21 mouse cellular contexts compared by ENCODE assay signal in genomic region chr16:37874501-37875235, GRCm38 (mm10). TPM values are rescaled to one million over a fixed set of nuclear protein-coding genes. Genes with fewer than 3 reads are reported as not detected.
A peak's percentile ranks its signal among the peaks of the same experiment; 100 is the strongest.
DNase-seq lines count a peak whose midpoint lies in the region; ATAC-seq and TF ChIP-seq lines count a peak whose summit lies in the region.
"Had no signal": no experiment of that assay in that cellular context is flagged by ENCODE, and none has a peak within 500 bp of the region (broad histone marks: within the 10 kb centered on the region; RNA-seq: fewer than 3 reads in every experiment).

No protein-coding gene starts in this region.

- 77% methylated on average over 4 of the region's 4 CpGs for WGBS in forebrain, postnatal 0 days
- 79% methylated on average over 4 of the region's 4 CpGs for WGBS in forebrain, embryonic 14.5 days
- 79% methylated on average over 4 of the region's 4 CpGs for WGBS in lung, embryonic 15.5 days

- TF ChIP-seq CTCF in forebrain, postnatal 0 days (IDR thresholded peaks at IDR 0.05; ENCODE audit: low read depth), result no peak
- TF ChIP-seq CTCF in layer of hippocampus, adult 2 months (conservative IDR thresholded peaks at IDR 0.05), result no peak

- no peak overlapping the region for H3K4me2 ChIP-seq in forebrain, postnatal 0 days (ENCODE audit: low read depth)
- H3K4me2 ChIP-seq in forebrain, embryonic 14.5 days (ENCODE audit: low read length), result no peak overlapping the region
- no peak overlapping the region for H3K4me2 ChIP-seq in lung, embryonic 15.5 days
- H3K4me2 ChIP-seq: embryonic facial prominence, embryonic 15.5 days; limb, embryonic 13.5 days; liver, embryonic 15.5 days had no signal

- H3K27ac ChIP-seq in forebrain, postnatal 0 days (ENCODE audit: low read depth, low read length), result no peak overlapping the region
- H3K27ac ChIP-seq in forebrain, embryonic 14.5 days (ENCODE audit: low read depth, low read length), result no peak overlapping the region
- 0 out of 2 replicates have a peak overlapping the region, but pooled peaks have one; percentile 3 for H3K27ac ChIP-seq in layer of hippocampus, adult 2 months
- peak overlapping the region; percentile 16; the same call in 1 of the 2 replicates for H3K27ac ChIP-seq in lung, embryonic 15.5 days
- H3K27ac ChIP-seq: embryonic facial prominence, embryonic 15.5 days; hindbrain, postnatal 0 days; limb, embryonic 13.5 days; liver, embryonic 15.5 days had no signal

- no peaks in the 10 kb centered on the region for H3K9me3 ChIP-seq in forebrain, postnatal 0 days (ENCODE audit: low read length)
- no peaks in the 10 kb centered on the region for H3K9me3 ChIP-seq in forebrain, embryonic 14.5 days (replicated peaks; ENCODE audit: control insufficient read depth, low read length)
- H3K9me3 ChIP-seq in lung, embryonic 15.5 days, result no peaks in the 10 kb centered on the region
- no peaks in the 10 kb centered on the region for H3K9me3 ChIP-seq in megakaryocyte, embryonic 14.5 days
- H3K9me3 ChIP-seq: embryonic facial prominence, embryonic 15.5 days; G1E; limb, embryonic 13.5 days; liver, embryonic 15.5 days had no signal

- H3K27me3 ChIP-seq in forebrain, postnatal 0 days (ENCODE audit: insufficient read depth, low read length), result no peaks in the 10 kb centered on the region
- H3K27me3 ChIP-seq in forebrain, embryonic 14.5 days (replicated peaks; ENCODE audit: control insufficient read depth, insufficient read depth, low read length), result no peaks in the 10 kb centered on the region
- H3K27me3 ChIP-seq in lung, embryonic 15.5 days, result no peaks in the 10 kb centered on the region
- H3K27me3 ChIP-seq in megakaryocyte, embryonic 14.5 days (replicated peaks), result no peaks in the 10 kb centered on the region
- H3K27me3 ChIP-seq: embryonic facial prominence, embryonic 15.5 days; limb, embryonic 13.5 days; liver, embryonic 15.5 days had no signal

- H3K4me1 ChIP-seq in forebrain, postnatal 0 days (ENCODE audit: insufficient read depth), result peaks cover 21% of the 10 kb centered on the region
- H3K4me1 ChIP-seq in forebrain, embryonic 14.5 days (ENCODE audit: control insufficient read depth, insufficient read depth, low read length), result peaks cover 21% of the 10 kb centered on the region
- H3K4me1 ChIP-seq in lung, embryonic 15.5 days, result peaks cover 22% of the 10 kb centered on the region
- H3K4me1 ChIP-seq in megakaryocyte, embryonic 14.5 days, result peaks cover 48% of the 10 kb centered on the region

- ATAC-seq in forebrain, postnatal 0 days, result peak; percentile 25; the same call in 1 of the 2 replicates
- ATAC-seq in forebrain, embryonic 14.5 days, result no peak
- no peak for ATAC-seq in lung, embryonic 15.5 days (ENCODE audit: borderline replicate concordance, extremely low read depth, low FRiP score, low TSS enrichment)
- ATAC-seq: hindbrain, postnatal 0 days; intestine, postnatal 0 days had no signal

- DNase-seq in forebrain, postnatal 0 days, result no peak
- no peak for DNase-seq in forebrain, embryonic 14.5 days (ENCODE audit: low spot score)
- DNase-seq in layer of hippocampus, adult 2 months (ENCODE audit: low spot score in 2 of 2), result no peak
- DNase-seq in layer of hippocampus, postnatal 25 days (ENCODE audit: extremely low spot score in 1 of 2, low spot score in 1 of 2), result no peak
- no peak for DNase-seq in adrenal gland, postnatal 14 days
- DNase-seq in ovary, postnatal 14 days (ENCODE audit: low spot score), result no peak
- DNase-seq: cerebellum, postnatal 10 days; embryo, embryonic 11 days; gastrocnemius, postnatal 10 days; heart, postnatal 14 days; midbrain, embryonic 14.5 days had no signal

- peaks cover 17% of the 10 kb centered on the region; the same call in 1 of the 2 replicates for H3K36me3 ChIP-seq in forebrain, postnatal 0 days (ENCODE audit: insufficient read depth)
- H3K36me3 ChIP-seq in forebrain, embryonic 14.5 days (ENCODE audit: control insufficient read depth, insufficient read depth, low read length), result peaks cover 25% of the 10 kb centered on the region
- H3K36me3 ChIP-seq in lung, embryonic 15.5 days, result peaks cover 17% of the 10 kb centered on the region
- peaks cover 70% of the 10 kb centered on the region for H3K36me3 ChIP-seq in megakaryocyte, embryonic 14.5 days (replicated peaks; ENCODE audit: low read length)

- H3K4me3 ChIP-seq in forebrain, postnatal 0 days (ENCODE audit: low read depth, low read length), result no peak overlapping the region
- H3K4me3 ChIP-seq in forebrain, embryonic 14.5 days (ENCODE audit: low read depth, low read length), result no peak overlapping the region
- no peak overlapping the region for H3K4me3 ChIP-seq in layer of hippocampus, adult 2 months
- H3K4me3 ChIP-seq in lung, embryonic 15.5 days, result no peak overlapping the region
- peak overlapping the region; percentile 59 for H3K4me3 ChIP-seq in megakaryocyte, embryonic 14.5 days (replicated peaks)
- H3K4me3 ChIP-seq: embryonic facial prominence, embryonic 15.5 days; limb, embryonic 13.5 days; liver, embryonic 15.5 days; myocyte had no signal

- H3K9ac ChIP-seq in forebrain, postnatal 0 days, result no peak overlapping the region
- H3K9ac ChIP-seq in forebrain, embryonic 14.5 days (ENCODE audit: low read length), result no peak overlapping the region
- H3K9ac ChIP-seq in lung, embryonic 15.5 days, result no peak overlapping the region
- H3K9ac ChIP-seq: embryonic facial prominence, embryonic 15.5 days; limb, embryonic 13.5 days; liver, embryonic 15.5 days had no signal

RNA-seq across cellular contexts. Expression of gene Lrrc58, which starts 6.5 kb away (rescaled TPM):
- total RNA-seq in forebrain, postnatal 0 days (2014; rRNA removed), result 66.5 and 97.5 TPM in 2 replicates
- 28.3 and 43.7 TPM in 2 replicates for polyA plus RNA-seq in forebrain, postnatal 0 days (2015; fragmentation: Nextera tagmentation; extraction: Ambion mirVana)
- 40.7 and 53.0 TPM in 2 replicates for polyA plus RNA-seq in forebrain, embryonic 14.5 days (2014; fragmentation: Nextera tagmentation; extraction: Ambion mirVana)
- 100 to 1,000 TPM in 1 of 2 experiments, 10 to 100 TPM in 1; 97.2 to 102 TPM for total RNA-seq in layer of hippocampus, adult 2 months (2021)
- 100 to 1,000 TPM; 102 to 104 TPM for total RNA-seq in layer of hippocampus, postnatal 25 days (2021)
- 62.5 and 62.7 TPM in 2 replicates for polyA plus RNA-seq in lung, embryonic 15.5 days (2015; fragmentation: Nextera tagmentation; extraction: Ambion mirVana)
- polyA plus RNA-seq in megakaryocyte, embryonic 14.5 days (2012; ENCODE audit: insufficient read depth, low replicate concordance), result 1.2 and 2.3 TPM in 2 replicates
- total RNA-seq in adrenal gland, postnatal 14 days (2021), result 253 and 277 TPM in 2 replicates

RNA-seq across cellular contexts. Expression of gene Gm36028, which starts 13.7 kb away (rescaled TPM):
- not detected in 2 replicates for total RNA-seq in forebrain, postnatal 0 days (2014; rRNA removed)
- polyA plus RNA-seq in forebrain, postnatal 0 days (2015; fragmentation: Nextera tagmentation; extraction: Ambion mirVana), result 0.21 and 0.28 TPM in 2 replicates
- 0.20 TPM in 1 of 2 replicates, not detected in the other for polyA plus RNA-seq in forebrain, embryonic 14.5 days (2014; fragmentation: Nextera tagmentation; extraction: Ambion mirVana)
- not detected for total RNA-seq in layer of hippocampus, adult 2 months (2021)
- total RNA-seq in layer of hippocampus, postnatal 25 days (2021), result not detected
- polyA plus RNA-seq in lung, embryonic 15.5 days (2015; fragmentation: Nextera tagmentation; extraction: Ambion mirVana), result 0.22 and 0.38 TPM in 2 replicates
- polyA plus RNA-seq in megakaryocyte, embryonic 14.5 days (2012; ENCODE audit: insufficient read depth, low replicate concordance), result not detected in 2 replicates
- total RNA-seq in adrenal gland, postnatal 14 days (2021), result 0.34 and 0.41 TPM in 2 replicates
- total RNA-seq: hindbrain, postnatal 0 days had no signal
- polyA plus RNA-seq: G1E; large intestine, adult 2 months had no signal

RNA-seq across cellular contexts. Expression of gene Gpr156, which starts 41.6 kb away (rescaled TPM):
- 2.8 and 3.3 TPM in 2 replicates for total RNA-seq in forebrain, postnatal 0 days (2014; rRNA removed)
- polyA plus RNA-seq in forebrain, postnatal 0 days (2015; fragmentation: Nextera tagmentation; extraction: Ambion mirVana), result 1.5 and 2.3 TPM in 2 replicates
- 4.2 and 5.1 TPM in 2 replicates for polyA plus RNA-seq in forebrain, embryonic 14.5 days (2014; fragmentation: Nextera tagmentation; extraction: Ambion mirVana)
- under 1 TPM; 0.74 to 0.81 TPM for total RNA-seq in layer of hippocampus, adult 2 months (2021)
- under 1 TPM; 0.76 to 0.77 TPM for total RNA-seq in layer of hippocampus, postnatal 25 days (2021)
- 0.50 and 0.67 TPM in 2 replicates for polyA plus RNA-seq in lung, embryonic 15.5 days (2015; fragmentation: Nextera tagmentation; extraction: Ambion mirVana)
- not detected in 2 replicates for polyA plus RNA-seq in megakaryocyte, embryonic 14.5 days (2012; ENCODE audit: insufficient read depth, low replicate concordance)
- total RNA-seq in adrenal gland, postnatal 14 days (2021), result 0.26 TPM in 2 replicates
- polyA plus RNA-seq: G1E; liver, embryonic 15.5 days had no signal

Comparison
In these comparisons a context has a peak if more than half of its experiments do, and no peak if none do; other contexts are left out.
1. H3K27ac ChIP-seq: peak in layer of hippocampus, adult 2 months (single experiment) and lung, embryonic 15.5 days (single experiment); none in forebrain, postnatal 0 days (single experiment) and forebrain, embryonic 14.5 days (single experiment).